Mouse (Mus musculus) C2C12 (cell line): ENCODE measurements at regions not wholly inside any gene's neighbourhood (a gene's known extent, or its start where the extent isn't known, plus 50 kb on each side); places are given as distances from the start of the nearest gene placed in this dataset.

Source experiments
- H3K27me3 ChIP-seq: one replicate; pipeline ENCODE4 v1.6.1; 2011; ENCODE audit not compliant: control insufficient read depth, insufficient read depth, insufficient read length
- H3K36me3 ChIP-seq: one replicate; pipeline ENCODE4 v1.6.1; 2011; ENCODE audit not compliant: control insufficient read depth, insufficient read depth
- H3K4me3 ChIP-seq: one replicate; pipeline ENCODE4 v1.5.1; 2011; ENCODE audit warnings: mild to moderate bottlenecking, control low read depth; ENCODE audit not compliant: poor library complexity, insufficient read depth, severe bottlenecking
- H3K79me2 ChIP-seq: one replicate; pipeline ENCODE4 v1.6.1; 2011; ENCODE audit not compliant: control insufficient read depth, insufficient read depth
- H3K79me3 ChIP-seq: one replicate; pipeline ENCODE4 v1.6.1; 2011; ENCODE audit warnings: low read depth, control low read depth
- H3ac ChIP-seq: one replicate; pipeline ENCODE3; 2011; ENCODE audit warnings: low read depth; ENCODE audit not compliant: control insufficient read depth, insufficient read length
- CEBPB ChIP-seq: IDR thresholded peaks from one replicate; pipeline ENCODE4 v1.6.1; 2011; ENCODE audit warnings: low read depth, mild to moderate bottlenecking, control low read depth, moderate library complexity
- CTCF ChIP-seq: IDR thresholded peaks from one replicate; pipeline ENCODE4 v1.5.1; 2011; ENCODE audit not compliant: control insufficient read depth, insufficient read depth, insufficient read length
- FOSL1 ChIP-seq: IDR thresholded peaks from one replicate; pipeline ENCODE4 v1.8.0; 2011; ENCODE audit warnings: mild to moderate bottlenecking, low read length; ENCODE audit not compliant: poor library complexity, insufficient read depth, severe bottlenecking
- MAX ChIP-seq: IDR thresholded peaks from one replicate; pipeline ENCODE4 v1.6.1; 2011; ENCODE audit warnings: mild to moderate bottlenecking, control low read depth
- MYOD1 ChIP-seq: IDR thresholded peaks from one replicate; pipeline ENCODE4 v1.6.1; 2011; ENCODE audit warnings: low read depth; ENCODE audit not compliant: control insufficient read depth, insufficient read length
- MYOG ChIP-seq: IDR thresholded peaks from one replicate; pipeline ENCODE4 v1.6.1; 2011; ENCODE audit not compliant: control insufficient read depth, insufficient read length; ENCODE audit errors: extremely low read depth
- USF1 ChIP-seq: IDR thresholded peaks from one replicate; pipeline ENCODE4 v1.6.1; 2011; ENCODE audit warnings: low read depth, mild to moderate bottlenecking, control low read depth, moderate library complexity

- TF ChIP-seq FOSL1, result no peak
- TF ChIP-seq USF1, result no peak
- TF ChIP-seq CTCF, result no peak
- no peak for TF ChIP-seq CEBPB
- no peak for TF ChIP-seq MYOD1
- TF ChIP-seq MYOG, result no peak
- no peak for TF ChIP-seq MAX
- H3K4me3 ChIP-seq, result no peak overlapping the region
- H3ac ChIP-seq, result no peak overlapping the region
- no peaks in the 10 kb centered on the region for H3K27me3 ChIP-seq
- no peaks in the 10 kb centered on the region for H3K79me3 ChIP-seq
- H3K79me2 ChIP-seq, result no peaks in the 10 kb centered on the region
- no peaks in the 10 kb centered on the region for H3K36me3 ChIP-seq
Measured at GRCm38 (mm10) chr17:79555593-79555992, 56.1 kb upstream of the Rmdn2 start.
